Mouse (Mus musculus) large intestine, adult 2 months (tissue): ENCODE data around the gene Rbfox1. TPM values are rescaled to one million over a fixed set of nuclear protein-coding genes. Genes with fewer than 3 reads are reported as not detected.

ENCODE experiments used
- DNase-seq: peaks from one replicate; pipeline ENCODE4 v3.0.0-alpha.2; 2012; ENCODE audit warnings: low read depth, low spot score
- WGBS: fragments of 180-500 bp; shearing (Covaris S2); methylation state at CpG from one replicate; pipeline ENCODE4 v1.1.7; 2018; 5-methylcytosine and 5-hydroxymethylcytosine counted together
- polyA plus RNA-seq: library from polyadenylated mRNA; depleted of rRNA; stranded (reverse); fragments of >200 nt; gene quantifications from 2 replicates; pipeline ENCODE4 v1.2.3, GENCODE M21; 2012

Gene Rbfox1
- polyA plus RNA-seq, 1 experiment: 0.22 TPM

GRCm38 (mm10) chr16:7207599-7207998 lies 1322.4 kb downstream of the Rbfox1 start:
- 21% methylated on average over 2 of the region's 2 CpGs for WGBS
- no peak for DNase-seq

GRCm38 (mm10) chr16:7212756-7213155 lies 1327.6 kb downstream of the Rbfox1 start:
- DNase-seq: no peak
- 52% methylated on average over 4 of the region's 4 CpGs for WGBS

- 69% methylated on average over 2 of the region's 2 CpGs for WGBS
- no peak for DNase-seq
These were observed 1338.1 kb downstream of the Rbfox1 start for GRCm38 (mm10) chr16:7223265-7223664.

DNA sequence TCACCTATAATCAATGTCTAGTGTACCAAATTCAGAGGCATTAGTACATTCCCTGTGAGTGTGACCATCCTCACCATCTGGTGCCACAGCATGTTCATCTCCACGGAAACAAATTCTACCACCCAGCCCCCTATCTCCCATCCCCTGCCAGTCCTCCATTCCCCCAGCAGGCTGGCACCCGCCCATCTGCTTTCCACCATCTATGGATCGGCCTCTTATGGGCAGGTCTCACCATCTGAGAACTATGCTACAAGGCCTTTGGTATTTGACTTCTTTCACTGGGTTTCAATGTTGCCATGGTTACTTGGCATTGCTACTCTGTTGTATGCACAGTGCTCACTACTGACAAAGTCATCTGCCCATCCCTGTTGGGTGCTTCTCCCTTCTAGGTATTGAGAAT lies 1340.8 kb downstream of the Rbfox1 start:
- WGBS: 88% methylated on average over 3 of the region's 3 CpGs
- DNase-seq: no peak

- 76% methylated on average over 5 of the region's 5 CpGs for WGBS
These were observed 1343.1 kb downstream of the Rbfox1 start for GRCm38 (mm10) chr16:7228246-7228645.

GRCm38 (mm10) chr16:7229232-7229631 lies 1344.1 kb downstream of the Rbfox1 start:
- 50% methylated on average over 4 of the region's 4 CpGs for WGBS
- DNase-seq: no peak

More at GRCm38 (mm10) chr16:7228246-7228645, 1343.1 kb downstream of the Rbfox1 start:
- no peak for DNase-seq

GRCm38 (mm10) chr16:7241627-7242026 lies 1356.5 kb downstream of the Rbfox1 start:
- 71% methylated on average over 3 of the region's 3 CpGs for WGBS

DNA sequence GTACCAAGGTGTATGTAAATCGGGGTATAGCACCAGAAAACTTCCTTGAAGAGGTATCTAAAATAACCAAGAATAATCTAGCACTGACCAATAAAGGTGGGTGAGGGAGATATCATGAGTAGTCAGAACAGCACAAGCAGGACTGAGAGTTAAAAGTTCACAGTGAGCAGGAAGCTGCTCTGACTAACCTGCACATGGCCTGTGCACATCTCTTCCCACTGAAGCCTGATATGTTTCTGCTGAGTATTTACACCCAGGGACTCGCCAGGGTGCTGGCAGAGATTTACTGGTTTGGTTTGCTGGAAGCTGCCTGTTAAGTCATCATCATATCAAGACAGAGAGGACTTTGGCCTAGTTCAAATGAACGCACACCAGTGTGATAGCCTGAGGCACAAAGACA lies 1357.3 kb downstream of the Rbfox1 start:
- DNase-seq: no peak
- 64% methylated on average over 3 of the region's 3 CpGs for WGBS

More at GRCm38 (mm10) chr16:7241627-7242026, 1356.5 kb downstream of the Rbfox1 start:
- DNase-seq: no peak

DNA sequence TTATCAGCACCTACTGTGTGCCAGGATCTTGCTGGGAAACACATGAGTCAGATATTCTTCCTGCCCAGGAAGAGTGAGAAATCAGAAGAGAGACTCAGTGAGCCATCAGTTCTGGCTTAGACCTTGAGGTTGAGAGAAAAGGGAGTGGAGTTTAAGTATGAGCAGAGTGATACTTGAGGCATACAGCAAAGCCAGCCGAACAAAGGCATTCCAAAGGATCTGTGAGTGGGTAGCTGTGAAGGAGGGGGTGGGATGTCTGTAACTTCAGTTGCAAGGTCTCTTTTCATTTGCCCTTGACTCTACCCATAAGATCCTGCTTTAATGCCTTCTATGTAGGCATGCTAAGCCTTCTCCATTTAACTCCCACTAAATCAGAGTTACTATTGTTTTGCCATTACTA lies 1359.2 kb downstream of the Rbfox1 start:
- DNase-seq: no peak
- 72% methylated on average over 1 of the region's 1 CpGs for WGBS

- no peak for DNase-seq
- WGBS: 52% methylated on average over 4 of the region's 4 CpGs
These were observed 1366.5 kb downstream of the Rbfox1 start for GRCm38 (mm10) chr16:7251696-7252095.

DNA sequence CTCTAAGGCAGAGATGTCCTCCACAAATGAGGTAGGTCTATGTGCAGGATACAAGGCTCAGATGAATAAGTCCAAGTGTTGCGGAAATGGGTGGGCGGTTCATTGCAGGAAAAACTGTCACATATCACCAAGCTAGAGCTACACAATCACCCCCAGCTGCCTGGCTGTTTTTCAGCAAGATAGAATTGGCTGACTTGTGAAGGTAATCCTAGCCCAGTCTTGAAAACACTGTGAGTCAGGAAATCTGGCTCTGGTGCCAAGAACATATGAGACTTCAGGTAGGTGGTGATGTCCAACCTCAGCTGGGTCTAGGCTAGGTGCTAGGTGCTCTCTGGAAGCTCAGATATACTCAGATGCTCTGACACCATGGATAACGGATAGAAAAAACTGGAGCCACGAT lies 1372.2 kb downstream of the Rbfox1 start:
- WGBS: 88% methylated on average over 4 of the region's 4 CpGs
- DNase-seq: no peak

GRCm38 (mm10) chr16:7263261-7263660 lies 1378.1 kb downstream of the Rbfox1 start:
- DNase-seq: no peak
- WGBS: 71% methylated on average over 1 of the region's 1 CpGs

- DNase-seq: no peak
These were observed 1380.6 kb downstream of the Rbfox1 start for GRCm38 (mm10) chr16:7265715-7266114.

GRCm38 (mm10) chr16:7275501-7275900 lies 1390.3 kb downstream of the Rbfox1 start:
- WGBS: 83% methylated on average over 5 of the region's 5 CpGs
- no peak for DNase-seq

GRCm38 (mm10) chr16:7275901-7276300 lies 1390.7 kb downstream of the Rbfox1 start:
- no peak for DNase-seq
- 40% methylated on average over 1 of the region's 1 CpGs for WGBS

- 64% methylated on average over 5 of the region's 5 CpGs for WGBS
- no peak for DNase-seq
These were observed 1394.4 kb downstream of the Rbfox1 start for GRCm38 (mm10) chr16:7279544-7279943.

DNA sequence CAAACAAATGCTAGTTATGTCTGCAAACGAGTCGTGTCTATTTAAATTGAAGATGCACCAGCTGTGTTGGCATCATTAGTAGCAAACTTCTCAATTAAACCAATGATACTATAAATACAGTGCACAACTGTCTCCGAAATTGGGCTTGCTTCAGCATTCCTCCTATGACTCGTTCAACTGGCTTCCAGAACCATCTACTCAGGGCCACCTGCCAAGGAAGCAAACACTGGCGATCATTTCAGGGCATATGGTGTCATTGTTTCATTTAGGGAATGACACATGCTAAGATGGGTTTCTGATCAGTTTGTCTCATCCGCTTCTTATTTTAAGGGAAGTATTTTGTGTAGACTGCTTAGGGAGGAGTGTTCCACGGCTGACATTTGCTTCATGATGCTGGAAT lies 1397.1 kb downstream of the Rbfox1 start:
- DNase-seq: no peak
- WGBS: 63% methylated on average over 7 of the region's 7 CpGs

GRCm38 (mm10) chr16:7292985-7293805 lies 1408.0 kb downstream of the Rbfox1 start:
- WGBS: 86% methylated on average over 16 of the region's 16 CpGs
- no peak for DNase-seq

- no peak for DNase-seq
- WGBS: 79% methylated on average over 3 of the region's 3 CpGs
These were observed 1417.3 kb downstream of the Rbfox1 start for GRCm38 (mm10) chr16:7302416-7302815.

DNA sequence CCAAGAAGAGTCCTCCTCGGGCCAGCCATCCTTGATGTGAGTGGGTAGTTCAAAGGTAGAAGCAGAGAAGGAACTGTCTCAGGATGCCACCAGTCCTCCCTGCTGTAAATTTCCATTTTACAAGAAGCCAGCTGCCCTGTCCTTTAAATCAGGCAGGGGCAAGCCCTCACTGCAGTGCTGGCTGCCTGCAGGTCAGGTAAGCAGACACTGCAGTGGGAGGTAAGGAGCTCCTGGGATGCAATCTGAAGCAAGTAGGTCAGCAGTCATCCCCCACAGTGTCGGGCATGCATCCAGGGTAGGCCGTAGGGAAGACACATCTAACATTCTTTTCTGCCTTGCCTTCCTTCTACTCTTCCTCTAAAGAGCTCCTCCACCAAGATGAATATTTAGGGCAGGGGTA lies 1444.0 kb downstream of the Rbfox1 start:
- WGBS: 57% methylated on average over 3 of the region's 3 CpGs

GRCm38 (mm10) chr16:7341186-7341585 lies 1456.0 kb downstream of the Rbfox1 start:
- no peak for DNase-seq
- 43% methylated on average over 4 of the region's 4 CpGs for WGBS

More for the DNA sequence above, 1444.0 kb downstream of the Rbfox1 start:
- DNase-seq: no peak

DNA sequence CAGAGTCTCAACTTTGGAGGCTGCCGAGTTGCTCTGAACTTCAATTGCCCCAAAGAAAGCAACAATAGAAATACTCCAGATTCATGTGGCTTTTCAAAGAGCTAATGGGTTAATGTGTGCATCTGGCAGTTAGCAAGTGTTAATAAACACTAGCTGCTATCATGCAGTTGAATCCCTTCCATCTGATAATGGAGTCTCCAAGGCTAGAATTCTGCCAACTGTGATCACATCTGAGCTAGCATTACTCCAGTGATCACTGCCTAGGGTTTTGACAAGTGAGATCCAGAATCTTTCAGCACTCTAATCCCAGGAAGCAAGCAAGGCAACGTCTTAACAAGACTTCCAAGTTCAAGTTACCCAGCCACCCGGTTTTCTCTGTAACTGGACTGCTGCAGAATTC lies 1460.1 kb downstream of the Rbfox1 start:
- no peak for DNase-seq
- 57% methylated on average over 3 of the region's 3 CpGs for WGBS
